Mouse (Mus musculus) heart, postnatal 0 days (tissue): ENCODE results near the gene Tox2. TPM values are rescaled to one million over a fixed set of nuclear protein-coding genes. Genes with fewer than 3 reads are reported as not detected.
A peak's percentile ranks its signal among the peaks of the same experiment; 100 is the strongest.

Experiments
- ATAC-seq: fragments of 200-750 bp; cut with Nextera tagmentation; 2 replicates; pipeline ENCODE4 v1.8.0; 2017; ENCODE audit warnings: low read depth, moderate number of reproducible peaks, moderate library complexity; ENCODE audit not compliant: insufficient read depth
- DNase-seq: peaks from one replicate; pipeline ENCODE4 v3.0.0-alpha.2; 2016; ENCODE audit warnings: low spot score
- H3K27ac ChIP-seq: fragments of 300-500 bp; sonication (generic); 2 replicates; pipeline ENCODE4 v1.5.1; 2014; ENCODE audit warnings: low read depth, mild to moderate bottlenecking
- H3K27me3 ChIP-seq: fragments of 300-500 bp; sonication (generic); 2 replicates; pipeline ENCODE4 v1.6.1; 2014; ENCODE audit warnings: low read length, mixed read lengths; ENCODE audit not compliant: control insufficient read depth, insufficient read depth
- H3K36me3 ChIP-seq: fragments of 300-500 bp; sonication (generic); replicated peaks from 2 replicates; pipeline ENCODE4 v1.6.1; 2014; ENCODE audit warnings: low read length, mixed read lengths; ENCODE audit not compliant: control insufficient read depth, insufficient read depth
- H3K4me1 ChIP-seq: fragments of 300-500 bp; sonication (generic); 2 replicates; pipeline ENCODE4 v1.6.1; 2014; ENCODE audit warnings: antibody characterized with exemption; ENCODE audit not compliant: control insufficient read depth, insufficient read depth
- H3K4me2 ChIP-seq: fragments of 300-500 bp; sonication (generic); 2 replicates; pipeline ENCODE4 v1.6.1; 2014; ENCODE audit warnings: low read depth, mild to moderate bottlenecking, low read length, moderate library complexity
- H3K4me3 ChIP-seq: fragments of 300-500 bp; sonication (generic); 2 replicates; pipeline ENCODE4 v1.5.1; 2014; ENCODE audit warnings: low read depth, low read length
- H3K9ac ChIP-seq: fragments of 300-500 bp; sonication (generic); replicated peaks from 2 replicates; pipeline ENCODE4 v1.6.1; 2014; ENCODE audit warnings: low read depth, low read length, mixed read lengths
- H3K9me3 ChIP-seq: fragments of 300-500 bp; sonication (generic); replicated peaks from 2 replicates; pipeline ENCODE4 v1.6.1; 2016; ENCODE audit warnings: low read length; ENCODE audit not compliant: control insufficient read depth
- CTCF ChIP-seq: IDR thresholded peaks from 2 replicates; pipeline ENCODE4 v1.5.1; 2016; ENCODE audit warnings: antibody characterized with exemption, control low read depth, low read depth
- EP300 ChIP-seq: IDR thresholded peaks from 2 replicates; pipeline ENCODE4 v1.6.1; 2016; ENCODE audit warnings: antibody characterized with exemption, low read depth
- WGBS: fragments of 180-500 bp; shearing (Covaris S2); extraction: QIAGEN DNeasy Blood & Tissue Kit; methylation state at CpG from one replicate; pipeline ENCODE4 v1.1.7; 2014; 5-methylcytosine and 5-hydroxymethylcytosine counted together
- polyA plus RNA-seq: library from polyadenylated mRNA; unstranded; fragments of >200 nt; fragmentation: Nextera tagmentation; extraction: Ambion mirVana; gene quantifications from 2 replicates; pipeline ENCODE4 v1.2.1, GENCODE M21; 2015
- total RNA-seq: library from RNA; depleted of rRNA; stranded (reverse); fragments of >200 nt; gene quantifications from 2 replicates; pipeline ENCODE4 v1.2.3, GENCODE M21; 2014; ENCODE audit warnings: low replicate concordance

Tox2 gene
- total and polyA plus RNA-seq, 2 experiments from 2014 or later, result 0.19 to 1.7 TPM

DNA sequence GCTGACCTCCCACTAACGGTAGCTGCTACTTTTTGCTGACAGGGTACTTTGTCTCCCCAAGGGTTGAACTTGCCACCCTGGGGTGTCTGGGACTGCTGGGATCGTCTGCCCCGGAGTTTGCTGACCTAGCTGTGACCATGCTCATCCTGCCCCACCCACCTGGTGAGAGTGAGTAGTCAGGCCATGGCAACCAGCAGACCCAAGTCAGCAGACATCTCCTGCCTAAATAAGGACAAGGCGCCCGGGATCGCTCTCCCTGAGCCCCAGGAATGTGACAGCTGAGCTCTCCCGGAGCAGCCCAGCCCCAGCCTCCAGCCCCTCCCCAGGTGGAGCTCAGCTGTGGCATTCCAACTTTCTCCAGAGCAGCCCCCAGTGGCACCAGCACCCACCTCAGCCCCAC lies 150.8 kb downstream of the Tox2 start:
- ATAC-seq, result peak; percentile 93
- 7% methylated on average over 7 of the region's 7 CpGs for WGBS
- DNase-seq, result peak; percentile 82
- Histone ChIP-seq H3K9ac (no peak overlapping the region), H3K36me3 (peaks cover 6% of the 10 kb centered on the region; the same call in 1 of the 2 replicates), H3K27me3 (no peaks in the 10 kb centered on the region), H3K9me3 (no peaks in the 10 kb centered on the region), H3K4me1 (peaks cover 70% of the 10 kb centered on the region), H3K4me2 (peak overlapping the region; percentile 9; the same call in 1 of the 2 replicates), H3K27ac (peak overlapping the region; percentile 90), H3K4me3 (no peak overlapping the region)
- no peak; the same call in none of the 2 replicates for TF ChIP-seq EP300
- TF ChIP-seq CTCF, result no peak

DNA sequence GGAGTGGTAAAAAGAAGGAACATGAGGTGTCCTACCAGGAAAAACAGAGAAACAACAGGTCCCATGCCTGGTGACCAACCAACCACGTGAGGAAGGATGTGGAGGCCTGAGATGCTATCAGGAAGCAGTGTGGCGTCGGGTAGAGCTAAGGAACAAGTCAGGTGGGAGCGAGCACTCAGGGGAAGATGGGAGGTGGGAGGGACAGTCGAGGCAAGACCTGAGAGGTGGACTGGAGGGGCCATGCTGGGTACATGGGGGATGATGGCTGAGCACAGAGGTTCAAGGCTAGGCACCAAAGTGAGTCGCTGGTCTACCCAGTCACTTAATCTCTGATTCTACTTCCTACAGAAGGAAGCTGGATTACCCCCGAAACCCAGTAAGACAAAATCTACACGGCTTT lies 152.7 kb downstream of the Tox2 start:
- H3K27ac ChIP-seq, result peak overlapping the region; percentile 90
- TF ChIP-seq CTCF, result no peak
- TF ChIP-seq EP300, result no peak
- no peak overlapping the region for H3K4me3 ChIP-seq
- H3K4me1 ChIP-seq, result peaks cover 72% of the 10 kb centered on the region
- DNase-seq (no peak), ATAC-seq (no peak)
- H3K27me3 ChIP-seq, result no peaks in the 10 kb centered on the region
- no peak overlapping the region for H3K4me2 ChIP-seq
- WGBS, result 55% methylated on average over 8 of the region's 8 CpGs
- H3K9me3 ChIP-seq, result no peaks in the 10 kb centered on the region
- H3K36me3 ChIP-seq, result 0 out of 2 replicates have a peak, but pooled peaks cover 6% of the 10 kb centered on the region
- no peak overlapping the region for H3K9ac ChIP-seq

- no peak overlapping the region for H3K9ac ChIP-seq
- TF ChIP-seq EP300 (no peak), CTCF (no peak)
- H3K9me3 ChIP-seq, result no peaks in the 10 kb centered on the region
- H3K36me3 ChIP-seq, result 0 out of 2 replicates have a peak, but pooled peaks cover 10% of the 10 kb centered on the region
- WGBS, result 46% methylated on average over 12 of the region's 12 CpGs
- ATAC-seq, result no peak
- peak overlapping the region; percentile 90 for H3K27ac ChIP-seq
- no peak for DNase-seq
- no peak overlapping the region for H3K4me2 ChIP-seq
- H3K27me3 ChIP-seq, result no peaks in the 10 kb centered on the region
- H3K4me3 ChIP-seq, result no peak overlapping the region
- peaks cover 77% of the 10 kb centered on the region for H3K4me1 ChIP-seq
These were observed 153.4 kb downstream of the Tox2 start for GRCm38 (mm10) chr2:163356113-163356840.

DNA sequence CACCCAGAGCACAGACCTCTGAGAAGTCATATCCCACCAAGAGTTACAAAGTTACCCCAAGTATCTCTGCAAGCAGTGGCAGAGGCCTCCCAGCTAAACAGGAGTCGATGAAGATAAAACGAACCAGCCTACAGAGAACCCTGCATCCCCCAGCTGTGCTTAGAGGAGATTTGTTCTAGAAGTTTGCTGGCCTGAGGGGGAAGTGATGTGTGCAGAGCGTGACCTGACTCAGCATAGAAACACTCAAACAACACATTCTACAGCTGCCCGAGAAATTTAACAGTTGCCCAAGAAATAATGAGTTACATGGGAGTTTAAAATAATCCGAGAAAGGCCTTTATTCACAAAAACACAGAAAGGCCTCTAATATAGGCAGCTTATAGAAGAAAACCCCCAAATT lies 155.7 kb downstream of the Tox2 start:
- H3K27me3 ChIP-seq, result no peaks in the 10 kb centered on the region
- no peak for ATAC-seq
- no peak overlapping the region for H3K9ac ChIP-seq
- H3K4me3 ChIP-seq, result no peak overlapping the region
- peaks cover 11% of the 10 kb centered on the region; the same call in 1 of the 2 replicates for H3K36me3 ChIP-seq
- peak overlapping the region; percentile 95 for H3K27ac ChIP-seq
- WGBS, result 32% methylated on average over 5 of the region's 5 CpGs
- no peak for TF ChIP-seq EP300
- H3K4me1 ChIP-seq, result peaks cover 84% of the 10 kb centered on the region
- H3K9me3 ChIP-seq, result no peaks in the 10 kb centered on the region
- DNase-seq, result no peak
- no peak overlapping the region for H3K4me2 ChIP-seq

DNA sequence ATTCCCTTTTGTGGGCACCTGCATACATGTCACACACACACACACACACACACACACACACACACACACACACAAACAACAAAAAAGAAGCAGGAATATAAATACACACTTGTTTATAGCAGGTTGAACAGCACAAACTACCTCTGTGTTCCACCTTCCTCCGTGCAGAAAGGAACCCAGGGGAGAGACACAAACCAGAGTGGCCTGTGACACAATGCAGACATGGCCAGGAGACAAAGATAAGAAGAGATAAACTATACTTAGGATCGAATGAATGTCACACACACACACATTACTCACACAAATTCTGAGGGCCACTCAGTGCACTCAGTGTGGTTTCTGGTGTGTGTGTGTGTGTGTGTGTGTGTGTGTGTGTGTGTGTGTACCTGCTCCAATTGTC lies 156.3 kb downstream of the Tox2 start:
- Histone ChIP-seq H3K4me3 (no peak overlapping the region), H3K4me1 (peaks cover 86% of the 10 kb centered on the region), H3K4me2 (no peak overlapping the region), H3K36me3 (peaks cover 11% of the 10 kb centered on the region; the same call in 1 of the 2 replicates), H3K27me3 (no peaks in the 10 kb centered on the region), H3K27ac (peak overlapping the region; percentile 95), H3K9ac (no peak overlapping the region; the same call in 1 of the 2 replicates), H3K9me3 (no peaks in the 10 kb centered on the region)
- 2% methylated on average over 2 of the region's 2 CpGs for WGBS
- ATAC-seq, result peak; percentile 18
- TF ChIP-seq EP300, result peak; percentile 66; the same call in 1 of the 2 replicates
- no peak for TF ChIP-seq CTCF
- no peak for DNase-seq
